ENCODE assay signal across 11 mouse cellular contexts in the genomic region with DNA sequence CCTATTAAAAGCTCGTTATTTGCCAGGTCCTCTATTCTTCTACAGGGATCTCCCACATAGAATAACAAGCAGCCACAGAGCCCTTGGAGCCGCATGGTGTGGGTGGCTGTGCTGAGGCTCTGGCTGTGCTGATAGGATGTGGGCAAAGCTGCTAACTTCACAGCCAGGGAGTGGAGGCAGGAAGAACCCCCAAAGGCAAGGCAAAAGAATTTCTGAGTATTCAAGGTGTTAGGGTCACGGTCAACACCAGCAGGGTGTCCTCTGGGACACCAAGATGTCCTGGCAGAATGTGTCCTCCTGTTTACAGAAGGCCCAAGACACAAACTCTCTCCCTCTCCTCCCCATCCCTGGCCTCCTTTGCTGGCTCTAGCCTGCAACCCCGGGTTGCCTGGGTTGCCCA. TPM values are rescaled to one million over a fixed set of nuclear protein-coding genes. Genes with fewer than 3 reads are reported as not detected.
DNase-seq lines count a peak whose midpoint lies in the region; ATAC-seq and TF ChIP-seq lines count a peak whose summit lies in the region.
"Had no signal": no experiment of that assay in that cellular context is flagged by ENCODE, and none has a peak within 500 bp of the region (broad histone marks: within the 10 kb centered on the region; RNA-seq: fewer than 3 reads in every experiment).

No protein-coding gene starts in this region.

- intact Hi-C loops in left cerebral cortex, adult 2 months (cut with DNase I): loop anchor here (2.0 kb wide), 1 partner anchor 42 kb away; the partner anchor contains the start of gene Ifnar1
- intact Hi-C loops in left cerebral cortex, postnatal 4 days (cut with DNase I): no loop called here

- H3K36me3 ChIP-seq in thymus, adult 2 months (ENCODE audit: control insufficient read depth, insufficient read depth, low read length): no peaks in the 10 kb centered on the region
- H3K36me3 ChIP-seq in forebrain, embryonic 11.5 days (ENCODE audit: control insufficient read depth, insufficient read depth, low read length): no peaks in the 10 kb centered on the region
- H3K36me3 ChIP-seq: embryonic facial prominence, embryonic 13.5 days; limb, embryonic 15.5 days had no signal

- H3K27ac ChIP-seq in left cerebral cortex, adult 2 months: peak overlapping the region; percentile 36
- H3K27ac ChIP-seq in bone marrow, adult 2 months (ENCODE audit: control insufficient read depth, insufficient read depth, low read depth, low read length, poor library complexity): peak overlapping the region; percentile 95
- H3K27ac ChIP-seq in thymus, adult 2 months (ENCODE audit: control insufficient read depth, insufficient read depth, low read length): peak overlapping the region; percentile 96
- H3K27ac ChIP-seq in forebrain, embryonic 11.5 days (ENCODE audit: low read depth, low read length): no peak overlapping the region
- H3K27ac ChIP-seq: embryonic facial prominence, embryonic 13.5 days; limb, embryonic 15.5 days had no signal

- no peaks in the 10 kb centered on the region for H3K27me3 ChIP-seq in thymus, adult 2 months (ENCODE audit: control insufficient read depth, insufficient read depth, low read length)
- no peaks in the 10 kb centered on the region for H3K27me3 ChIP-seq in forebrain, embryonic 11.5 days (ENCODE audit: control insufficient read depth, insufficient read depth, low read length)
- H3K27me3 ChIP-seq: embryonic facial prominence, embryonic 13.5 days; limb, embryonic 15.5 days had no signal

- H3K9ac ChIP-seq in forebrain, embryonic 11.5 days (ENCODE audit: low read length): no peak overlapping the region
- H3K9ac ChIP-seq: embryonic facial prominence, embryonic 13.5 days; limb, embryonic 15.5 days had no signal

- DNase-seq in left cerebral cortex, adult 2 months (ENCODE audit: extremely low spot score in 1 of 2, low spot score in 2 of 2): peak; percentile 17 to 20
- no peak for DNase-seq in left cerebral cortex, postnatal 4 days
- peak; percentile 83 for DNase-seq in liver
- DNase-seq in thymus, adult 2 months: peak; percentile 64
- DNase-seq in cerebellum, adult 18-20 months: no peak
- DNase-seq in forebrain, embryonic 11.5 days (ENCODE audit: low spot score): no peak
- DNase-seq: kidney, postnatal 10 days had no signal

- no peak overlapping the region for H3K4me3 ChIP-seq in left cerebral cortex, adult 2 months
- H3K4me3 ChIP-seq in bone marrow, adult 2 months (replicated peaks; ENCODE audit: control insufficient read depth, low read depth, low read length): no peak overlapping the region
- no peak overlapping the region for H3K4me3 ChIP-seq in thymus, adult 2 months (ENCODE audit: control insufficient read depth, insufficient read depth, low read length)
- H3K4me3 ChIP-seq in forebrain, embryonic 11.5 days (ENCODE audit: low read depth, low read length): no peak overlapping the region
- H3K4me3 ChIP-seq: embryonic facial prominence, embryonic 13.5 days; limb, embryonic 15.5 days had no signal

- H3K4me1 ChIP-seq in bone marrow, adult 2 months (ENCODE audit: control insufficient read depth, insufficient read depth, low read length): peaks cover 8% of the 10 kb centered on the region
- peaks cover 46% of the 10 kb centered on the region for H3K4me1 ChIP-seq in thymus, adult 2 months (replicated peaks; ENCODE audit: control insufficient read depth, insufficient read depth, low read length)
- no peaks in the 10 kb centered on the region; the same call in 1 of the 2 replicates for H3K4me1 ChIP-seq in forebrain, embryonic 11.5 days (replicated peaks; ENCODE audit: control insufficient read depth, insufficient read depth, low read length)

- H3K9me3 ChIP-seq in forebrain, embryonic 11.5 days (ENCODE audit: control insufficient read depth, low read length): no peaks in the 10 kb centered on the region
- H3K9me3 ChIP-seq: embryonic facial prominence, embryonic 13.5 days; limb, embryonic 15.5 days had no signal

- H3K4me2 ChIP-seq in forebrain, embryonic 11.5 days (ENCODE audit: low read depth, low read length, severe bottlenecking): no peak overlapping the region
- H3K4me2 ChIP-seq: embryonic facial prominence, embryonic 13.5 days; limb, embryonic 15.5 days had no signal

- TF ChIP-seq CTCF in left cerebral cortex, adult 2 months (IDR thresholded peaks at IDR 0.05): no peak
- no peak for TF ChIP-seq CTCF in bone marrow, adult 2 months (IDR thresholded peaks at IDR 0.05; ENCODE audit: control insufficient read depth, insufficient read depth, low read length)
- TF ChIP-seq CTCF in thymus, adult 2 months (IDR thresholded peaks at IDR 0.05; ENCODE audit: borderline replicate concordance, control insufficient read depth, extremely low read depth, insufficient read depth, low read length, poor library complexity): no peak

- WGBS in bone marrow, adult 2 months: 35% methylated on average over 4 of the region's 4 CpGs
- WGBS in thymus, adult 2 months: 9% methylated on average over 4 of the region's 4 CpGs
- WGBS in forebrain, embryonic 11.5 days: 73% methylated on average over 4 of the region's 4 CpGs

- no peak for ATAC-seq in forebrain, embryonic 11.5 days (replicated peaks; ENCODE audit: low FRiP score)

- TF ChIP-seq POLR2A in bone marrow, adult 2 months (IDR thresholded peaks at IDR 0.05; ENCODE audit: borderline replicate concordance, control insufficient read depth, low read depth, low read length): no peak
- no peak for TF ChIP-seq POLR2A in thymus, adult 2 months (IDR thresholded peaks at IDR 0.05; ENCODE audit: control insufficient read depth, extremely low read depth, insufficient read depth, low read length, poor library complexity)

RNA-seq across cellular contexts. Expression of gene Il10rb, which starts 36.5 kb away (rescaled TPM):
- 1 to 10 TPM; 8.5 to 9.1 TPM for total RNA-seq in left cerebral cortex, adult 2 months (2021)
- 1 to 10 TPM; 7.0 to 7.8 TPM for total RNA-seq in left cerebral cortex, postnatal 4 days (2021)
- polyA plus RNA-seq in bone marrow, adult 2 months (2011; ENCODE audit: insufficient read depth, insufficient read length, low replicate concordance, missing spikeins): 24.1 and 25.9 TPM in 2 replicates
- polyA plus RNA-seq in thymus, adult 2 months (2012; rRNA removed): 28.5 and 35.6 TPM in 2 replicates
- 6.6 and 7.6 TPM in 2 replicates for polyA plus RNA-seq in forebrain, embryonic 11.5 days (2014; fragmentation: Nextera tagmentation; extraction: Ambion mirVana)

RNA-seq across cellular contexts. Expression of gene Ifnar1, which starts 42.6 kb away (rescaled TPM):
- 10 to 100 TPM; 45.2 TPM for total RNA-seq in left cerebral cortex, adult 2 months (2021)
- 10 to 100 TPM; 83.8 to 92.7 TPM for total RNA-seq in left cerebral cortex, postnatal 4 days (2021)
- polyA plus RNA-seq in bone marrow, adult 2 months (2011; ENCODE audit: insufficient read depth, insufficient read length, low replicate concordance, missing spikeins): 10.3 and 15.9 TPM in 2 replicates
- polyA plus RNA-seq in thymus, adult 2 months (2012; rRNA removed): 47.0 and 49.1 TPM in 2 replicates
- polyA plus RNA-seq in forebrain, embryonic 11.5 days (2014; fragmentation: Nextera tagmentation; extraction: Ambion mirVana): 51.4 and 53.1 TPM in 2 replicates

RNA-seq across cellular contexts. Expression of gene Gm21970, which starts 50.9 kb away (rescaled TPM):
- not detected for total RNA-seq in left cerebral cortex, adult 2 months (2021)
- not detected for total RNA-seq in left cerebral cortex, postnatal 4 days (2021)
- not detected in 2 replicates for polyA plus RNA-seq in bone marrow, adult 2 months (2011; ENCODE audit: insufficient read depth, insufficient read length, low replicate concordance, missing spikeins)
- polyA plus RNA-seq in thymus, adult 2 months (2012; rRNA removed): not detected in 2 replicates
- polyA plus RNA-seq in forebrain, embryonic 11.5 days (2014; fragmentation: Nextera tagmentation; extraction: Ambion mirVana): 1.0 TPM in 1 of 2 replicates, not detected in the other
- total RNA-seq: heart, adult 8-10 months had no signal
- polyA plus RNA-seq: embryonic facial prominence, embryonic 13.5 days; limb, embryonic 15.5 days had no signal

Comparison
In these comparisons a context has a peak if more than half of its experiments do, and no peak if none do; other contexts are left out.
1. DNase-seq: peak in left cerebral cortex, adult 2 months (2 of 2), liver (single experiment) and thymus, adult 2 months (single experiment); none in left cerebral cortex, postnatal 4 days (single experiment), cerebellum, adult 18-20 months (0 of 2) and forebrain, embryonic 11.5 days (single experiment).